Mouse (Mus musculus): ENCODE results near the gene Fbxo10. TPM values are rescaled to one million over a fixed set of nuclear protein-coding genes. Genes with fewer than 3 reads are reported as not detected.
"Not testable (repeated sequence)": the region's sequence is repeated elsewhere in the genome, so short reads cannot be mapped to it uniquely, and the experiment has no call there.

Gene Fbxo10
- total RNA-seq, 1 experiment = 3.3 TPM

DNA sequence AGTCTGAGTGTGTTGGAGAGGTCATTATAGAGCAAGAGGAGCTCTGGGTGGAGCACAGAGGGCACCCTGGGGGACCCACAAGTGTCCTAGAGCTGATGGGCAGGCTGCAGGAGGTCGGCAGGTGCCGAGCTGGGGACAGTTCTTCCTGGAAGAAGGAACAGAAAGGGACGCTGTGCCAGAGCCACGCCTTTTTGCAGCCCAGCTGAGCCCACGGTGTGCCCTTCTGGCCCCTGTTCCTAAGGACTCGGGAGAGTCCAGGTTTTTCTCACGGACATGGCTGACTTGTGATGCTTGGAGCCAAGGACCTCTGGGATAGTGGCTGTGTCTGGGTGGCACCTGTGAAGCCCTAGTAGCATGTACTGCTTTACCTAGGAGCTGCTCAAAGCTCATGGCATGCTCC lies 43.6 kb downstream of the Fbxo10 start:
- Histone ChIP-seq H3K4me3 (ENCODE audit: insufficient read depth in 1 of 2, low read depth in 1 of 2, low read length in 2 of 2, poor library complexity in 1 of 2, severe bottlenecking in 1 of 2) (no peak overlapping the region), H3K9me3 (ENCODE audit: control insufficient read depth, insufficient read depth, low read depth, low read length) (no peaks in the 10 kb centered on the region), H3K4me1 (ENCODE audit: control insufficient read depth in 2 of 2, insufficient read depth in 2 of 2, low read length in 2 of 2, poor library complexity in 1 of 2) (no peaks in the 10 kb centered on the region), H3K27ac (ENCODE audit: insufficient read depth, low read depth, low read length, poor library complexity, severe bottlenecking) (no peak overlapping the region), H3K36me3 (ENCODE audit: control insufficient read depth, insufficient read depth, low read length, poor library complexity, severe bottlenecking) (no peaks in the 10 kb centered on the region), H3K9ac (ENCODE audit: insufficient read depth, low read depth, low read length, poor library complexity, severe bottlenecking) (no peak overlapping the region)
- no peak for DNase-seq (ENCODE audit: low read depth, low spot score)
- TF ChIP-seq ZNF384 (IDR thresholded peaks at IDR 0.05; ENCODE audit: low read depth, low read length) (no peak), CHD2 (IDR thresholded peaks at IDR 0.05; ENCODE audit: low read depth, low read length) (no peak), HCFC1 (IDR thresholded peaks at IDR 0.05; ENCODE audit: borderline replicate concordance, insufficient read depth, low read length) (no peak)
- in situ Hi-C loops (cut with MboI; ENCODE audit: low sequenced_read_pairs in 2 of 2, unreplicated experiment in 2 of 2) = no loop called here

GRCm38 (mm10) chr4:45039546-45039945 lies 44.9 kb downstream of the Fbxo10 start:
- H3K9ac ChIP-seq (ENCODE audit: insufficient read depth, low read depth, low read length, poor library complexity, severe bottlenecking); H3K4me1 ChIP-seq (ENCODE audit: control insufficient read depth in 2 of 2, insufficient read depth in 2 of 2, low read length in 2 of 2, poor library complexity in 1 of 2); H3K27ac ChIP-seq (ENCODE audit: insufficient read depth, low read depth, low read length, poor library complexity, severe bottlenecking); H3K36me3 ChIP-seq (ENCODE audit: control insufficient read depth, insufficient read depth, low read length, poor library complexity, severe bottlenecking); H3K4me3 ChIP-seq (ENCODE audit: insufficient read depth in 1 of 2, low read depth in 1 of 2, low read length in 2 of 2, poor library complexity in 1 of 2, severe bottlenecking in 1 of 2); in situ Hi-C loops (cut with MboI; ENCODE audit: low sequenced_read_pairs in 2 of 2, unreplicated experiment in 2 of 2); DNase-seq (ENCODE audit: low read depth, low spot score); H3K9me3 ChIP-seq (ENCODE audit: control insufficient read depth, insufficient read depth, low read depth, low read length): not testable (repeated sequence)

- H3K36me3 ChIP-seq (ENCODE audit: control insufficient read depth, insufficient read depth, low read length, poor library complexity, severe bottlenecking); H3K27ac ChIP-seq (ENCODE audit: insufficient read depth, low read depth, low read length, poor library complexity, severe bottlenecking): not testable (repeated sequence)
These were observed 45.5 kb downstream of the Fbxo10 start for GRCm38 (mm10) chr4:45038879-45039278.

DNA sequence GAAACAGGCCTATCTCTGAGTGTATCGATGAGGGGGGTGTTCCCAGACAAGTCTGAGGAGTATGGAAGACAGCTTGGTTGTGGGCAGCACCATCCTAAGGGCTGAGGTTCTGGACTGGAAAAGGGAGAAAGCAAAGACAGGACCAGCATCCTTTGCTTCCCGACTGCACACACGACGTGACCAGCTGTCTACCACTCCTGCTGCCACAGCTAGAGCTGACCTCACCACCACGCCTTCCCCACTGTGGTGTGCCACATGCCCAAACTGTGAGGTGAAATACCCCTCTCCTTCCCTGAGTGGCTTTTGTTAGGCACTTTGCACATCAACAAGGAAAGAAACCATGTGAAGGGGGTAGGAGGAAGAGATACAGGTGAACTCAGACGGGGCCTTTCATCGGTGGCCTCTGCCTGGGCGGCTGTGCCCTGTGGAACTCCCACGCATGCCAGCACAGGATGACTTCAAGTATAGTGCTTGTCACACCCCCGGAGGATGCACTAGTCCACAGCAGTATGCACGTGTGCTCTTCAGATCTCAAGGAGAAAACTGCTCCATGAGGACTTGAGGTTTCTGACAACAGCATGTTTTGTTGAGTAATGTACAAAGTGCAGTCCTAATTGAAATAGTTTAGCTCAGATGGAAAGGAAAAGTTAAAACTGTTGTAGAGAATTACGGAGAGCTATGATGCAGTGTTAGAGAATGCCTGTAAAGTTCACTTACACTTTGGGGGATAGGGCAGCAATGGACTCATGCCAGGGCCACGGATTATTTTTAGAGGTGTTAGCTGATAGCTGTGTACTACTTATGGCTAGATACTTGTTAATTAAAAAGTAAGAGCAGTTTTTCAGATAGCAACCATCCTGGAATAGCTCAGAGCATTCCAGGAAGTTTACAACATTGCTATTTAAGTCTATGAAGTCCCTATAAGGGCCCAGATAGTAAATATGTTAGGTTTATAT lies 46.7 kb downstream of the Fbxo10 start:
- H3K9me3 ChIP-seq (ENCODE audit: control insufficient read depth, insufficient read depth, low read depth, low read length) = no peaks in the 10 kb centered on the region
- H3K4me1 ChIP-seq (ENCODE audit: control insufficient read depth in 2 of 2, insufficient read depth in 2 of 2, low read length in 2 of 2, poor library complexity in 1 of 2) = no peaks in the 10 kb centered on the region
- no peak overlapping the region for H3K4me3 ChIP-seq (ENCODE audit: insufficient read depth in 1 of 2, low read depth in 1 of 2, low read length in 2 of 2, poor library complexity in 1 of 2, severe bottlenecking in 1 of 2)
- H3K27ac ChIP-seq (ENCODE audit: insufficient read depth, low read depth, low read length, poor library complexity, severe bottlenecking) = no peak overlapping the region
- TF ChIP-seq MAFK (IDR thresholded peaks at IDR 0.05; ENCODE audit: insufficient read depth, low read depth, low read length) = no peak
- TF ChIP-seq ZC3H11A (IDR thresholded peaks at IDR 0.05; ENCODE audit: borderline replicate concordance, low read depth, low read length) = no peak
- no peak for TF ChIP-seq CHD2 (IDR thresholded peaks at IDR 0.05; ENCODE audit: low read depth, low read length)
- TF ChIP-seq HCFC1 (IDR thresholded peaks at IDR 0.05; ENCODE audit: borderline replicate concordance, insufficient read depth, low read length) = no peak
- H3K36me3 ChIP-seq (ENCODE audit: control insufficient read depth, insufficient read depth, low read length, poor library complexity, severe bottlenecking) = peaks cover 6% of the 10 kb centered on the region
- DNase-seq (ENCODE audit: low read depth, low spot score) = no peak
- no peak overlapping the region for H3K9ac ChIP-seq (ENCODE audit: insufficient read depth, low read depth, low read length, poor library complexity, severe bottlenecking)
- in situ Hi-C loops (cut with MboI; ENCODE audit: low sequenced_read_pairs in 2 of 2, unreplicated experiment in 2 of 2) = no loop called here

More at GRCm38 (mm10) chr4:45038879-45039278, 45.5 kb downstream of the Fbxo10 start:
- H3K4me3 ChIP-seq (ENCODE audit: insufficient read depth in 1 of 2, low read depth in 1 of 2, low read length in 2 of 2, poor library complexity in 1 of 2, severe bottlenecking in 1 of 2); H3K9ac ChIP-seq (ENCODE audit: insufficient read depth, low read depth, low read length, poor library complexity, severe bottlenecking); H3K4me1 ChIP-seq (ENCODE audit: control insufficient read depth in 2 of 2, insufficient read depth in 2 of 2, low read length in 2 of 2, poor library complexity in 1 of 2); DNase-seq (ENCODE audit: low read depth, low spot score); H3K9me3 ChIP-seq (ENCODE audit: control insufficient read depth, insufficient read depth, low read depth, low read length); in situ Hi-C loops (cut with MboI; ENCODE audit: low sequenced_read_pairs in 2 of 2, unreplicated experiment in 2 of 2): not testable (repeated sequence)

GRCm38 (mm10) chr4:45036571-45036970 lies 47.8 kb downstream of the Fbxo10 start:
- in situ Hi-C loops (cut with MboI; ENCODE audit: low sequenced_read_pairs in 2 of 2, unreplicated experiment in 2 of 2) = no loop called here
- H3K36me3 ChIP-seq (ENCODE audit: control insufficient read depth, insufficient read depth, low read length, poor library complexity, severe bottlenecking) = peaks cover 17% of the 10 kb centered on the region
- DNase-seq (ENCODE audit: low read depth, low spot score) = no peak
- H3K4me1 ChIP-seq (ENCODE audit: control insufficient read depth in 2 of 2, insufficient read depth in 2 of 2, low read length in 2 of 2, poor library complexity in 1 of 2) = no peaks in the 10 kb centered on the region
- TF ChIP-seq HCFC1 (IDR thresholded peaks at IDR 0.05; ENCODE audit: borderline replicate concordance, insufficient read depth, low read length) = no peak
- TF ChIP-seq ZC3H11A (IDR thresholded peaks at IDR 0.05; ENCODE audit: borderline replicate concordance, low read depth, low read length) = no peak
- TF ChIP-seq ZNF384 (IDR thresholded peaks at IDR 0.05; ENCODE audit: low read depth, low read length) = no peak
- TF ChIP-seq CHD2 (IDR thresholded peaks at IDR 0.05; ENCODE audit: low read depth, low read length) = no peak
- TF ChIP-seq MAFK (IDR thresholded peaks at IDR 0.05; ENCODE audit: insufficient read depth, low read depth, low read length) = no peak
- H3K9me3 ChIP-seq (ENCODE audit: control insufficient read depth, insufficient read depth, low read depth, low read length) = no peaks in the 10 kb centered on the region
- H3K4me3 ChIP-seq (ENCODE audit: insufficient read depth in 1 of 2, low read depth in 1 of 2, low read length in 2 of 2, poor library complexity in 1 of 2, severe bottlenecking in 1 of 2) = no peak overlapping the region
- H3K27ac ChIP-seq (ENCODE audit: insufficient read depth, low read depth, low read length, poor library complexity, severe bottlenecking) = no peak overlapping the region
- no peak overlapping the region for H3K9ac ChIP-seq (ENCODE audit: insufficient read depth, low read depth, low read length, poor library complexity, severe bottlenecking)

Data from ES-E14 (cell line).